Mouse (Mus musculus): ENCODE measurements at regions not wholly inside any gene's neighbourhood (a gene's known extent, or its start where the extent isn't known, plus 50 kb on each side); places are given as distances from the start of the nearest gene placed in this dataset.

DNA sequence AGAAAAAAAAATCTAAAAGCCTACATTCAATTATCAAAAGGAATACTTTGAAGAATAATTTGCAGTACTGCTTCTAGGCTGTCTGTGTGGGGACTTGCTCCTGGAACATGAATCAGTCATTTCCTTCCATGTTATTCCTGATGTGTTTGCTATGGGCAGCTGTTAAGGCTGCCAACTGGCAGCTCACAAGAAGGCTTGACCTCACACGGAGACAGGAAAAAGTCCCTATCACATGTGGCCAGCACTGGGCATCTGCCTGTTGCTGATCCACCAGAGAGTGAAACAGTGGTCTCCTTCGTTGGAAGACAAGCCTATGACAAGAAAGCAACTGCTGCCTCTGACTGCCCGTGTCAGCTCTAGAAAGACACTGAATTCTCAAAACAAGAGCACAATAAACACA lies 140.6 kb downstream of the Trib2 start:
- H3K4me1 ChIP-seq (ENCODE audit: control insufficient read depth, insufficient read depth, low read length): no peaks in the 10 kb centered on the region
- H3K4me3 ChIP-seq (ENCODE audit: low read depth, low read length): no peak overlapping the region
- no peaks in the 10 kb centered on the region for H3K27me3 ChIP-seq (ENCODE audit: control insufficient read depth, insufficient read depth, low read length)
- WGBS: 87% methylated on average over 3 of the region's 3 CpGs
- no peaks in the 10 kb centered on the region for H3K36me3 ChIP-seq (ENCODE audit: control insufficient read depth, insufficient read depth, low read length)
- H3K9me3 ChIP-seq (ENCODE audit: control insufficient read depth, low read length): no peaks in the 10 kb centered on the region
- ATAC-seq (ENCODE audit: low read depth): no peak
- H3K27ac ChIP-seq (ENCODE audit: low read depth, low read length): no peak overlapping the region
- H3K4me2 ChIP-seq (ENCODE audit: low read depth, low read length): no peak overlapping the region
- no peak overlapping the region for H3K9ac ChIP-seq (replicated peaks; ENCODE audit: low read depth, low read length)

DNA sequence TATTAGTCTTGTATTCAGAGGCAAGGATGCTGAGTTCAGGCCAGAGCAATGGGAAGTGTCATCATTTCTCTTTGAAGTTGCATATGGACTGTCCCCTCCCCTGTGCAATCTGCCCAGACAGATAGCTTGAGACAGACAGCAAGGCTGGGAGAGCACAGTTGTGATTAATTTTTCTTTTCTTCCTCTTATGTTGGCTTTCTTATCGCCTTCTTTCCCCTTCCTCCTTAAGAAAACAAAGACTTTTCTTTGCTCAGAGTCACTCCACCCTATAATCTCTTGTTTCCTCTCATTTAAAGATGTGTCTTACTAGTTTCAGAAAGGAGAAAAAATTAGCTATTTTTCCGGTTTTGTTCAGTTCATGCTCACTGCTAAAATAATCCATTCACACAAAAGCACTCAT lies 157.0 kb downstream of the Trib2 start:
- H3K4me1 ChIP-seq (ENCODE audit: control insufficient read depth, insufficient read depth, low read length): no peaks in the 10 kb centered on the region
- no peaks in the 10 kb centered on the region for H3K9me3 ChIP-seq (ENCODE audit: control insufficient read depth, low read length)
- H3K9ac ChIP-seq (replicated peaks; ENCODE audit: low read depth, low read length): no peak overlapping the region
- H3K4me3 ChIP-seq (ENCODE audit: low read depth, low read length): no peak overlapping the region
- no peak overlapping the region for H3K4me2 ChIP-seq (ENCODE audit: low read depth, low read length)
- no peak overlapping the region for H3K27ac ChIP-seq (ENCODE audit: low read depth, low read length)
- no peak for ATAC-seq (ENCODE audit: low read depth)
- no peaks in the 10 kb centered on the region for H3K36me3 ChIP-seq (ENCODE audit: control insufficient read depth, insufficient read depth, low read length)
- 74% methylated on average over 2 of the region's 2 CpGs for WGBS
- no peaks in the 10 kb centered on the region for H3K27me3 ChIP-seq (ENCODE audit: control insufficient read depth, insufficient read depth, low read length)

DNA sequence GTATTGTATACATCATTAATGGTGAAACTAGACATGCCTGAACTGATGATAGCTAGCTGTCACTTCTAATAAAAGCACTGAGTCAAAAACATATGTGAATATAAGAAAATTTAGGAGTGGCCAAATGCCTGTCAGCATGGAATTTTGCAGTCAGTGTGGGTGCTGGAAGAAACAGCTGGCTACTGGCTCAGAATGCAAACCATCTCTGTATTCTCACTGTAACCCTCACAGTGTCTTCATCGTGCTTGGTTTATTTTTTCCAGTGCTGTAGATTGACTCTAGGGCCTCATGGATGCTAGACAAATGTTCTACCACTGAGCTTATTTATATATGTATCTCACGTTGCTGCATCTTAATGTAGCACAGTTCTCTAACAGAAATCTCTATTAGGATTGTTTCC lies 157.4 kb downstream of the Trib2 start:
- WGBS: 72% methylated on average over 2 of the region's 2 CpGs
- no peak overlapping the region for H3K4me2 ChIP-seq (ENCODE audit: low read depth, low read length)
- H3K4me3 ChIP-seq (ENCODE audit: low read depth, low read length): no peak overlapping the region
- no peaks in the 10 kb centered on the region for H3K36me3 ChIP-seq (ENCODE audit: control insufficient read depth, insufficient read depth, low read length)
- H3K9ac ChIP-seq (replicated peaks; ENCODE audit: low read depth, low read length): no peak overlapping the region
- H3K27ac ChIP-seq (ENCODE audit: low read depth, low read length): no peak overlapping the region
- no peaks in the 10 kb centered on the region for H3K4me1 ChIP-seq (ENCODE audit: control insufficient read depth, insufficient read depth, low read length)
- no peaks in the 10 kb centered on the region for H3K9me3 ChIP-seq (ENCODE audit: control insufficient read depth, low read length)
- no peak for ATAC-seq (ENCODE audit: low read depth)
- no peaks in the 10 kb centered on the region for H3K27me3 ChIP-seq (ENCODE audit: control insufficient read depth, insufficient read depth, low read length)

DNA sequence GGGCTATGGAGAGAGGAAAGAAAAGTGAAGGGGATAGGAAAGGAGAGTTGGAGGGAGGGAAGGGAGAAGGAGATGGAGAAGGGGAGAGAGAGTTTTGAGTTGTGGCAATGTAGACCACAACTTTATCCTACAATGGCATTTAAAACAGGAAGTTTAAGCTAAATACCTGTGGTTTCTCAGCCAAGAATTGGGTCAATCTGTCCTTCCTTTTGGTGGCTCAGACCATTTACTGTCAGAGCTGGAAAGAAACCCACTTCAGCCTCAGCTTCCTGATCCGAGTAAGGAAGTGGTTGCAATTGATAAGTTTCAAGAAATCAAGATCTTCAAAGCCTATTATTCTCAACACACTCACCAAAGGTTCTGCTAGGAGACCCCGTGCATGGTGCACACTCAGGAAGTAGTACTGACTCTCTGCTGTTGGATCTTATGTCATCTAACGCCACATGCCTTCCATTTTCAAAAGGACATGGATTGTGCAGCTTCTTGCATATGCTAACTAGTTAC lies 158.9 kb downstream of the Trib2 start:
- no peak overlapping the region for H3K9ac ChIP-seq (replicated peaks; ENCODE audit: low read depth, low read length)

DNA sequence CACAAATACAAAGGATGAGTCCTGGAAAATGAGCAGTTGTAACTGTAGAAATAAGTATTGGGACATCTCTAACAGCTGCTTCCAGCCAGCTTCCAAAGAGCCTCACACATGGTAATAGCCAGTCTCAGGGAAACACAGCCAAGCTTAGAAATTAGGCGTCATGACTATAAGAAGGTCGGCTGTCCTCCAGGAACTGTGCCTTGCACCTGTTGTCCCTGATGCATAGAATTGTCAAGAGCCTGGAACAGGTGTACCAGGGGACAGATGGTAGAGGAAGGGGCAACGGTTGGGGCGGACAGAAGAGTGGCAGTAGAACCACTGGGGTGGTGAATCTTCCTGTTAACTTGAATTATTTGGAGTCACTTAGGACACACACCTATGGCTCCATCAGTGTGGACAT lies 162.1 kb downstream of the Trib2 start:
- WGBS: 96% methylated on average over 4 of the region's 4 CpGs
- no peak for ATAC-seq (ENCODE audit: low read depth)

More for the DNA sequence above, 158.9 kb downstream of the Trib2 start:
- no peaks in the 10 kb centered on the region for H3K27me3 ChIP-seq (ENCODE audit: control insufficient read depth, insufficient read depth, low read length)
- no peaks in the 10 kb centered on the region for H3K4me1 ChIP-seq (ENCODE audit: control insufficient read depth, insufficient read depth, low read length)
- no peak for ATAC-seq (ENCODE audit: low read depth)
- no peaks in the 10 kb centered on the region for H3K9me3 ChIP-seq (ENCODE audit: control insufficient read depth, low read length)
- 79% methylated on average over 3 of the region's 3 CpGs for WGBS
- H3K4me2 ChIP-seq (ENCODE audit: low read depth, low read length): no peak overlapping the region
- H3K27ac ChIP-seq (ENCODE audit: low read depth, low read length): no peak overlapping the region
- no peak overlapping the region for H3K4me3 ChIP-seq (ENCODE audit: low read depth, low read length)
- no peaks in the 10 kb centered on the region for H3K36me3 ChIP-seq (ENCODE audit: control insufficient read depth, insufficient read depth, low read length)

DNA sequence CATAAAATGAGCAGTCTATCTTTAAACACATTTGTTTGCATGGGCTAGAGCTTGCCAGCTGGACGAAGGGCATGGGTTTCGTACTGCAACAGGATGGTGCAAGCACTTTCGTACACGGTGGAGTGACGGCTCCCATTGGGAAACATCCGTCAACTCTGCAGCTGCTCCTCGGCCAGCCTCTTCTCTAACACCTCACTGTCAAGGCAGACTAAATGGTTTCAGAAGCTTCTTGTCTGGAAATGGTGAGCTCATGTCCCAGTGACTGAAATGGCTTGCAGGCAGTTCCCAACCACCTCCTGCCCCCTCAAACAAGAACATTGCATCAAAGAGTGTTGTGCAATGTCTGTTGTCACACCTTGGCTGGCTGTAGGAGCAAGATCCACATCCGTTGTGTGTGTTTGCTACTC lies 163.4 kb downstream of the Trib2 start:
- no peaks in the 10 kb centered on the region for H3K9me3 ChIP-seq (ENCODE audit: control insufficient read depth, low read length)
- WGBS: 62% methylated on average over 8 of the region's 8 CpGs
- no peak overlapping the region for H3K27ac ChIP-seq (ENCODE audit: low read depth, low read length)
- H3K9ac ChIP-seq (replicated peaks; ENCODE audit: low read depth, low read length): no peak overlapping the region
- no peak for ATAC-seq (ENCODE audit: low read depth)
- H3K4me3 ChIP-seq (ENCODE audit: low read depth, low read length): no peak overlapping the region
- no peaks in the 10 kb centered on the region for H3K4me1 ChIP-seq (ENCODE audit: control insufficient read depth, insufficient read depth, low read length)
- no peak overlapping the region for H3K4me2 ChIP-seq (ENCODE audit: low read depth, low read length)
- no peaks in the 10 kb centered on the region for H3K27me3 ChIP-seq (ENCODE audit: control insufficient read depth, insufficient read depth, low read length)
- no peaks in the 10 kb centered on the region for H3K36me3 ChIP-seq (ENCODE audit: control insufficient read depth, insufficient read depth, low read length)

More for the DNA sequence above, 162.1 kb downstream of the Trib2 start:
- Histone ChIP-seq H3K36me3 (ENCODE audit: control insufficient read depth, insufficient read depth, low read length) (no peaks in the 10 kb centered on the region), H3K27me3 (ENCODE audit: control insufficient read depth, insufficient read depth, low read length) (no peaks in the 10 kb centered on the region), H3K4me3 (ENCODE audit: low read depth, low read length) (no peak overlapping the region), H3K4me1 (ENCODE audit: control insufficient read depth, insufficient read depth, low read length) (no peaks in the 10 kb centered on the region), H3K9me3 (ENCODE audit: control insufficient read depth, low read length) (no peaks in the 10 kb centered on the region), H3K9ac (replicated peaks; ENCODE audit: low read depth, low read length) (no peak overlapping the region), H3K27ac (ENCODE audit: low read depth, low read length) (no peak overlapping the region), H3K4me2 (ENCODE audit: low read depth, low read length) (no peak overlapping the region)

DNA sequence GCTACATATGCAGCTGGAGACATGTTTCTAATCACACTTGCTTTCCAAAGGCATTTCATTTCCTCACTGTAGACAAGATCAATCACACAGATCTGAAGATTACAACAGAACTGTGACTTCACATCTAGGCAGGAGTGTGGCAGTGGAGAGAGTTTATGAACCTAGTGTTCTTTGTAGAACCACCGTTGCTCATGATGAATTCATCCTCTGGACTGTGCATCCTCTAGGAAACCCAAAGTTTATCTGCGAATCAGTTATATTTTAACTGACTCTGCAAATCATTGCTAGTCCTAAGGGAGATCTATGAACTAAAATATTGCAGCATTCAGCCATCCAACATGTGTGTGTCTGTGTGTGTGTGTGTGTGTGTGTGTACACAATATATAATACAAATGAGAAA lies 165.4 kb downstream of the Trib2 start:
- WGBS: 94% methylated on average over 2 of the region's 2 CpGs
- Histone ChIP-seq H3K27ac (ENCODE audit: low read depth, low read length) (no peak overlapping the region), H3K4me2 (ENCODE audit: low read depth, low read length) (no peak overlapping the region), H3K27me3 (ENCODE audit: control insufficient read depth, insufficient read depth, low read length) (no peaks in the 10 kb centered on the region), H3K36me3 (ENCODE audit: control insufficient read depth, insufficient read depth, low read length) (no peaks in the 10 kb centered on the region), H3K4me1 (ENCODE audit: control insufficient read depth, insufficient read depth, low read length) (no peaks in the 10 kb centered on the region), H3K9me3 (ENCODE audit: control insufficient read depth, low read length) (no peaks in the 10 kb centered on the region), H3K4me3 (ENCODE audit: low read depth, low read length) (no peak overlapping the region), H3K9ac (replicated peaks; ENCODE audit: low read depth, low read length) (no peak overlapping the region)
- ATAC-seq (ENCODE audit: low read depth): no peak

DNA sequence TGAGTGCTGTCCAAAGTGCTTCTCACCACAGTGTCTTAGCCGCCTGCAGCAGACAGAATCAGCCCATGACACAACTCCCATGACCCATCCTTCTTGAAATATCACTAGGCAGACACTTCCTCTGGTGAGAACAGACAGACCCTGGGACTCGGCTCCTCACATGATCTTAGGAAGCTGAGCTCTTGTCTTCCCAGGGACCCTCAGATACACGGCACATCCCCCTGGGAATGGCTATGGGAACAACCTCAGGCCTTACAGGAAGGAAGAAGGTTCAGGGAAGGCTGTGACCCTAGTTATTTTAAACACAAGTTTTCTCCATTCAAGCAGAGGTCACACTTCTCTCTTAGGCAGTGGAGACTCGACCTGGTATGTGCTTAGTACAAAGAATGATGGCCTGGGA lies 166.8 kb downstream of the Trib2 start:
- Histone ChIP-seq H3K9me3 (ENCODE audit: control insufficient read depth, low read length) (no peaks in the 10 kb centered on the region), H3K4me1 (ENCODE audit: control insufficient read depth, insufficient read depth, low read length) (no peaks in the 10 kb centered on the region), H3K27ac (ENCODE audit: low read depth, low read length) (no peak overlapping the region), H3K4me2 (ENCODE audit: low read depth, low read length) (no peak overlapping the region), H3K9ac (replicated peaks; ENCODE audit: low read depth, low read length) (no peak overlapping the region), H3K27me3 (ENCODE audit: control insufficient read depth, insufficient read depth, low read length) (no peaks in the 10 kb centered on the region), H3K36me3 (ENCODE audit: control insufficient read depth, insufficient read depth, low read length) (no peaks in the 10 kb centered on the region), H3K4me3 (ENCODE audit: low read depth, low read length) (no peak overlapping the region)
- WGBS: 77% methylated on average over 4 of the region's 4 CpGs
- ATAC-seq (ENCODE audit: low read depth): no peak

DNA sequence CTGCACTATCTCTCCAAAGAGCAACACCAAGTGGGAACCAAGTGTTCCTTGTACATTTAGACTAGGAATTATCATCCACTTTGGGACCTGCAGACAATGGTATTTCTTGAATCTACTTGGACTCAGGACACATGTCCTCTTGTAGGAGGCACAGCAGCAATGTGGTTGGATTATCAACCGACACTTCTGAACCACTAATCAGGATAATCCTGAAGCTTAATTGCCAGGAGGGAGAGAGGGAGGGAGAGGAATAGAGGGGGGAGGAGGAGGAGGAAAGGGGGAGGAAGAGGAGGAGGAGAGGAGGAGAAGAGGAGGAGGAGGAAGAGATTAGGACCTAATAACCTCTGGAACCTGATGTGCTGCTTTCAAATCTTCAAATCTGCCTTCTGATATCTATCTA lies 167.5 kb downstream of the Trib2 start:
- Histone ChIP-seq H3K4me3 (ENCODE audit: low read depth, low read length) (no peak overlapping the region), H3K27me3 (ENCODE audit: control insufficient read depth, insufficient read depth, low read length) (no peaks in the 10 kb centered on the region), H3K9ac (replicated peaks; ENCODE audit: low read depth, low read length) (no peak overlapping the region), H3K4me2 (ENCODE audit: low read depth, low read length) (no peak overlapping the region), H3K4me1 (ENCODE audit: control insufficient read depth, insufficient read depth, low read length) (no peaks in the 10 kb centered on the region), H3K9me3 (ENCODE audit: control insufficient read depth, low read length) (no peaks in the 10 kb centered on the region), H3K36me3 (ENCODE audit: control insufficient read depth, insufficient read depth, low read length) (no peaks in the 10 kb centered on the region), H3K27ac (ENCODE audit: low read depth, low read length) (no peak overlapping the region)
- WGBS: 83% methylated on average over 1 of the region's 1 CpGs
- no peak for ATAC-seq (ENCODE audit: low read depth)

Measured in neural tube, embryonic 14.5 days (tissue).